Mouse (Mus musculus) limb, embryonic 11.5 days (tissue): ENCODE measurements around the gene Abl1. TPM values are rescaled to one million over a fixed set of nuclear protein-coding genes. Genes with fewer than 3 reads are reported as not detected.
A peak's percentile ranks its signal among the peaks of the same experiment; 100 is the strongest.

Experiments
- ATAC-seq: fragments of 200-750 bp; cut with Nextera tagmentation; 2 replicates; pipeline ENCODE4 v1.8.0; 2017; ENCODE audit warnings: low read depth; ENCODE audit not compliant: insufficient number of reproducible peaks, low FRiP score, low TSS enrichment
- DNase-seq: peaks from one replicate; pipeline ENCODE4 v3.0.0-alpha.2; 2015; ENCODE audit warnings: low spot score
- H3K27ac ChIP-seq: fragments of 300-500 bp; sonication (generic); replicated peaks from 2 replicates; pipeline ENCODE4 v1.5.1; 2014; ENCODE audit warnings: low read depth, mild to moderate bottlenecking, low read length
- H3K27me3 ChIP-seq: fragments of 300-500 bp; sonication (generic); 2 replicates; pipeline ENCODE4 v1.6.1; 2014; ENCODE audit warnings: mild to moderate bottlenecking, low read length, mixed read lengths; ENCODE audit not compliant: control insufficient read depth, insufficient read depth
- H3K36me3 ChIP-seq: fragments of 300-500 bp; sonication (generic); 2 replicates; pipeline ENCODE4 v1.6.1; 2014; ENCODE audit warnings: mild to moderate bottlenecking, low read length, moderate library complexity, mixed read lengths; ENCODE audit not compliant: control insufficient read depth, insufficient read depth
- H3K4me1 ChIP-seq: fragments of 300-500 bp; sonication (generic); 2 replicates; pipeline ENCODE4 v1.6.1; 2014; ENCODE audit warnings: low read length, mixed read lengths; ENCODE audit not compliant: control insufficient read depth, insufficient read depth
- H3K4me2 ChIP-seq: fragments of 300-500 bp; sonication (generic); 2 replicates; pipeline ENCODE4 v1.6.1; 2014; ENCODE audit warnings: low read depth, mild to moderate bottlenecking, moderate library complexity; ENCODE audit not compliant: severe bottlenecking
- H3K4me3 ChIP-seq: fragments of 300-500 bp; sonication (generic); 2 replicates; pipeline ENCODE4 v1.5.1; 2014; ENCODE audit warnings: low read depth, low read length
- H3K9ac ChIP-seq: fragments of 300-500 bp; sonication (generic); 2 replicates; pipeline ENCODE4 v1.6.1; 2014; ENCODE audit warnings: mild to moderate bottlenecking, low read length
- H3K9me3 ChIP-seq: fragments of 300-500 bp; sonication (generic); 2 replicates; pipeline ENCODE4 v1.6.1; 2016; ENCODE audit warnings: low read length; ENCODE audit not compliant: control insufficient read depth
- WGBS: fragments of 180-500 bp; shearing (Covaris S2); extraction: QIAGEN DNeasy Blood & Tissue Kit; methylation state at CpG from one replicate; pipeline ENCODE4 v1.1.7; 2014; 5-methylcytosine and 5-hydroxymethylcytosine counted together
- polyA plus RNA-seq: library from polyadenylated mRNA; unstranded; fragments of >200 nt; fragmentation: Nextera tagmentation; extraction: Ambion mirVana; gene quantifications from 2 replicates; pipeline ENCODE4 v1.2.1, GENCODE M21; 2014

The Abl1 gene
- polyA plus RNA-seq, 1 experiment from 2014 or later, result 57.7 TPM

DNA sequence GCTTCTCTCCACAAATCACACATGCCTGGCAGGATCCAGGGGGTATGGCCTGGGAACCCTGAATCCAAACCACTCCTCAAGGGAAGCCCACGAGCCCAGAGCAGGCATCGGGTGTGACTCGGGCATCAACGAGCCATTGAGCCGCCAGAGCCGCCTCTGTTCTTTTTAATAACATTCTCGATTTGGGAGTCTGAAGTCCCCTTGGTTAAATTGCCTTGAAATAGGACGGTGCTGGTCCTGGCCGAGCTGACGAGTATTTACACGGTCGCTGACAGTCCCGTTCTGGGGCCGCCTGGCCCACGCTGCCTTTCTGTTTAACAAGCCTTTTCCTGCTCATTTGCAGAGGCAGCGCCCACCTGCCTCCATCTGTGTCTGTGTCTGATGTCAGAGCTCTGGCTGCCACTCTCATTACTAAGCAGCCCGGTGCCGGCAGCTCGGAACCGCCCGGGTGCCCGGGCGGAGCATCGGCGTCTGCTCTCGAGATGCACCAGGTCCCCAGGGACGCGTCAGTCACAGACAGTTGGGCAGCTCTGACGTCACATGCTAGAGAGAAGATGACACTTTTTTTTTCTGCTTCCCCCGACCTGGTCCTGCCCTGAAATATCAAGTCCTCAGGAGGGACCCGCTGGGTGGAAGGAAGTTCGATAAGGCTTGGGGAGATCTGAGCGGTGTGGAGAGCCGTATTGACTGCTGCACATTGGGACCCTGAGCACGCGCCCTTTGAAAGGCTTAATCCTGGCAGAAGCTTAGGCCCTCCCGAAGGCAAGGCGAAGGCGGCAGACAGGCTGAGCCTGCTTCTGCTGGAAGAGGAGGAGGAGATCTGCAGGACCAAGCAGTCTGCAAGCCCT lies 134.6 kb downstream of the Abl1 start:
- 18% methylated on average over 39 of the region's 39 CpGs for WGBS
- Histone ChIP-seq H3K4me3 (0 out of 2 replicates have a peak overlapping the region, but pooled peaks have one; percentile 1), H3K9me3 (no peaks in the 10 kb centered on the region), H3K27ac (no peak overlapping the region), H3K4me2 (peak overlapping the region; percentile 34; the same call in 1 of the 2 replicates), H3K27me3 (peaks cover 14% of the 10 kb centered on the region), H3K9ac (0 out of 2 replicates have a peak overlapping the region, but pooled peaks have one; percentile 12), H3K36me3 (no peaks in the 10 kb centered on the region), H3K4me1 (peaks cover 9% of the 10 kb centered on the region; the same call in 1 of the 2 replicates)
- DNase-seq (peak; percentile 47), ATAC-seq (no peak)

GRCm38 (mm10) chr2:31823933-31824730 lies 136.0 kb downstream of the Abl1 start:
- no peak for ATAC-seq
- Histone ChIP-seq H3K36me3 (no peaks in the 10 kb centered on the region), H3K9ac (no peak overlapping the region), H3K4me2 (no peak overlapping the region), H3K27me3 (peaks cover 14% of the 10 kb centered on the region), H3K4me1 (peaks cover 9% of the 10 kb centered on the region; the same call in 1 of the 2 replicates), H3K9me3 (no peaks in the 10 kb centered on the region), H3K27ac (no peak overlapping the region), H3K4me3 (no peak overlapping the region)
- DNase-seq, result peak; percentile 67
- 76% methylated on average over 13 of the region's 15 CpGs for WGBS

DNA sequence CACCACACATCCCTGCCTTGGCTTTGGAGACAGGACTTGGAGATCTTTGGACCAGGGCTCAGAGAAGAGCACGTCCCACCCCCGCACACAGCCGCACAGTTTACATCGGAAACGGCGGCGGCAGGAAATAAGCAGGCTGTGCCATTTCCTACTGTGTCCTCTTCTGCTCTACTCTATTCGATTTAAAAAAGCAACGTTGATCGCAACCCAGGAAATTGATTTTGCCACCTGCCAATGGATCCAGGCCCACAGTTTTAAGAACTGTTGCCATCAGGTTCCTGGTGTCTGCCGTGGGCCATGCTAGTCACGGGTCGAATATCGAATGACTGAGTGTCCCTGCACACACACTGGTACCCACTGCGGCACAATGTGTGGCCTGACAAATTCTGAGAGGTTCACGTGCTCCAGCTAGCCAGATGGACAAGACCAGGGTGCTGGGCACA lies 137.3 kb downstream of the Abl1 start:
- no peaks in the 10 kb centered on the region for H3K36me3 ChIP-seq
- no peak overlapping the region for H3K9ac ChIP-seq
- no peak overlapping the region for H3K27ac ChIP-seq
- no peak overlapping the region for H3K4me3 ChIP-seq
- ATAC-seq, result no peak
- WGBS, result 83% methylated on average over 16 of the region's 16 CpGs
- peaks cover 9% of the 10 kb centered on the region; the same call in 1 of the 2 replicates for H3K4me1 ChIP-seq
- H3K4me2 ChIP-seq, result no peak overlapping the region
- H3K9me3 ChIP-seq, result no peaks in the 10 kb centered on the region
- no peak for DNase-seq
- peaks cover 14% of the 10 kb centered on the region for H3K27me3 ChIP-seq

DNA sequence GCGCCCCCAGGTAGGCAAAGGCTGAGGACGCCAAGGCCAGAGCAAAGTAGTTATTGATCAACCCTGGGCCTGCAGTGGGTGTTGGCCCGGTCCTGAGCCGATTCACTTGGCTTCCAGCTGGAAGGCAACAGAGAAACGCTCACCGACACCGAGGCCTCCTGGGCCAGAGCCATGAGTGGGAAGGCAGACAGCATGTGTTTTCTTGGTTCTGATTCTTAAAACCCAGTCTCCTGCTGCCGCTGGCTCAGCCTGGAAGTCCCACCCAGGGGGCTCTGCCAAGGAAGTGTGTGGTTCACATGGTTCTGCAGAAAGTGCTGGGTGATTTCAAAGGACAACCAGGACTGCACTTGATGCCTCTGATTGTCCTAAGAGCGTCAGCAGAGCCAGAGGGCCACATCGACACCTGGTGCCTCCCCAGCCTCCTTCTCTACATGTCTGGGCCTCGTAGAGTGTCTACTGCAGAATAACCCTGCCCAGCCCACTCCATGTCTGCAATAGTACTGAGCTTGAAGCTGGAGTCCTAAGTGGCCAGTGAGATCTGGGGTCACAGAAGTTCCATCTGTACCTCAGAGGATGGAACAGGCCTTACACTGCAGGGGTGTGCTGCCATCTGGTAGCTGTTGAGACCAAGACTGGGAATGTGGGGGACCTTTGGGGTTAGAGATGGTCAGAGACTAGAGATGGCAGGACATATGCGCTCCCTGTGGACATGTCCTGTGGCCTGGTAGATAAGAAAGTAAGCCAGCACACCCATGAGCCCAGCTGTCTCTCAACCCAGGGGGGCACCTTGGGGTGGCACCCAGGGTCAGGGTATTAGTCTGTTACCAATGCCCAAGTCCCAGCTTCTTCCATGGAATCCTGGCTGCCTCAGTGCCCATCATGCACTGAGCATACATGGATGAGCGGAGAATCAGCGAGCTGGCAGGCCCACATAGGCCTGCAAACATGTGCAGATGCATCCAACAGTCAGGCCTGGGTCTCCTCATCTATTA lies 138.2 kb downstream of the Abl1 start:
- Histone ChIP-seq H3K27ac (no peak overlapping the region; the same call in 1 of the 2 replicates), H3K27me3 (peaks cover 14% of the 10 kb centered on the region), H3K36me3 (no peaks in the 10 kb centered on the region), H3K9me3 (no peaks in the 10 kb centered on the region), H3K4me1 (peaks cover 9% of the 10 kb centered on the region; the same call in 1 of the 2 replicates), H3K4me2 (no peak overlapping the region), H3K4me3 (no peak overlapping the region), H3K9ac (no peak overlapping the region)
- ATAC-seq, result no peak
- DNase-seq, result no peak
- WGBS, result 87% methylated on average over 14 of the region's 14 CpGs

GRCm38 (mm10) chr2:31827877-31828276 lies 139.7 kb downstream of the Abl1 start:
- no peak for DNase-seq
- 57% methylated on average over 7 of the region's 7 CpGs for WGBS
- H3K36me3 ChIP-seq, result no peaks in the 10 kb centered on the region
- H3K4me3 ChIP-seq, result no peak overlapping the region
- peaks cover 5% of the 10 kb centered on the region; the same call in 1 of the 2 replicates for H3K4me1 ChIP-seq
- no peak overlapping the region for H3K27ac ChIP-seq
- ATAC-seq, result no peak
- H3K9me3 ChIP-seq, result no peaks in the 10 kb centered on the region
- H3K4me2 ChIP-seq, result no peak overlapping the region
- peaks cover 7% of the 10 kb centered on the region for H3K27me3 ChIP-seq
- no peak overlapping the region for H3K9ac ChIP-seq

DNA sequence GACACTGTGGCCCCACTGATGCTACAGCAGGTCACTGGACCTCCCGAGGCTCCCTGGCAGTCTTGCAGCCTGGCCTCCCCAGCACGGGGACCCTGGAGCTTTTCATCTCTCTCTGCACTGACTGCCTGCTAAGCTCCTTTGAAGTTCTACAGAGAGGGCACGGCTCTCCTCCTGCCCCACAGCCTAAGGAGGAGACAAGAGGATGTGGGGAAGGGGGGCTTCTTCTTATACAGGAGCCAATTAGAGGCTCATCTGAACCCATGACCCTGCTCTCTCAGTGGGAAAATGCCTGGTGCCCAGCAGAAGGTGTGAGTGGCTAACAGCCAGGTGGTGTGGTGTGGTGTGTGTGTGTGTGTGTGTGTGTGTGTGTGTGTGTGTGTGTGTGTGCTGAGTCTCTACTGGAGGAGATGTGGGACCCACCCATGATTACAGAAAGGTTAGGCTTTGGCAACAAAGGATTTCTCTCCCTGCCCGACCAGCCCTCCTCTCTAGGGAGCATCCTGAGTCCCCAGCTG lies 140.2 kb downstream of the Abl1 start:
- peaks cover 2% of the 10 kb centered on the region for H3K27me3 ChIP-seq
- no peaks in the 10 kb centered on the region for H3K36me3 ChIP-seq
- no peak for ATAC-seq
- no peak for DNase-seq
- no peak overlapping the region for H3K27ac ChIP-seq
- no peaks in the 10 kb centered on the region for H3K9me3 ChIP-seq
- 0 out of 2 replicates have a peak, but pooled peaks cover under 1% of the 10 kb centered on the region for H3K4me1 ChIP-seq
- 10% methylated on average over 4 of the region's 4 CpGs for WGBS
- no peak overlapping the region for H3K4me2 ChIP-seq
- H3K4me3 ChIP-seq, result no peak overlapping the region
- H3K9ac ChIP-seq, result no peak overlapping the region

- no peaks in the 10 kb centered on the region for H3K4me1 ChIP-seq
- H3K27me3 ChIP-seq, result no peaks in the 10 kb centered on the region
- H3K9ac ChIP-seq, result no peak overlapping the region
- whole genome bisulfite sequencing, result 59% methylated on average over 10 of the region's 10 CpGs
- H3K4me2 ChIP-seq, result no peak overlapping the region
- H3K9me3 ChIP-seq, result no peaks in the 10 kb centered on the region
- DNase-seq, result no peak
- ATAC-seq, result no peak
- H3K27ac ChIP-seq, result no peak overlapping the region
- no peaks in the 10 kb centered on the region for H3K36me3 ChIP-seq
- H3K4me3 ChIP-seq, result no peak overlapping the region
Measured at GRCm38 (mm10) chr2:31836091-31836490, 147.9 kb downstream of the Abl1 start.
